Mouse (Mus musculus) lung, embryonic 16.5 days (tissue): ENCODE measurements at regions not wholly inside any gene's neighbourhood (a gene's known extent, or its start where the extent isn't known, plus 50 kb on each side); places are given as distances from the start of the nearest gene placed in this dataset.
A peak's percentile ranks its signal among the peaks of the same experiment; 100 is the strongest.

Experiments
- ATAC-seq: fragments of 200-750 bp; cut with Nextera tagmentation; 2 replicates; pipeline ENCODE4 v1.8.0; 2017; ENCODE audit warnings: low read depth, mild to moderate bottlenecking, moderate library complexity
- H3K27ac ChIP-seq: fragments of 300-500 bp; sonication (generic); 2 replicates; pipeline ENCODE4 v1.5.1; 2014; ENCODE audit warnings: mild to moderate bottlenecking, control low read depth, low read length
- H3K27me3 ChIP-seq: fragments of 300-500 bp; sonication (generic); 2 replicates; pipeline ENCODE4 v1.6.1; 2014; ENCODE audit warnings: low read depth, low read length, mixed read lengths; ENCODE audit not compliant: control insufficient read depth, insufficient read depth
- H3K36me3 ChIP-seq: fragments of 300-500 bp; sonication (generic); 2 replicates; pipeline ENCODE4 v1.6.1; 2014; ENCODE audit warnings: low read length; ENCODE audit not compliant: control insufficient read depth, insufficient read depth
- H3K4me1 ChIP-seq: fragments of 300-500 bp; sonication (generic); replicated peaks from 2 replicates; pipeline ENCODE4 v1.6.1; 2014; ENCODE audit warnings: low read length, mixed read lengths; ENCODE audit not compliant: control insufficient read depth, insufficient read depth
- H3K4me2 ChIP-seq: fragments of 300-500 bp; sonication (generic); 2 replicates; pipeline ENCODE4 v1.6.1; 2014; ENCODE audit warnings: low read depth, low read length, control low read depth
- H3K4me3 ChIP-seq: fragments of 300-500 bp; sonication (generic); 2 replicates; pipeline ENCODE4 v1.5.1; 2014; ENCODE audit warnings: mild to moderate bottlenecking, low read length, control low read depth
- H3K9ac ChIP-seq: fragments of 300-500 bp; sonication (generic); 2 replicates; pipeline ENCODE4 v1.6.1; 2014; ENCODE audit warnings: low read length, control low read depth
- H3K9me3 ChIP-seq: fragments of 300-500 bp; sonication (generic); 2 replicates; pipeline ENCODE4 v1.6.1; 2016; ENCODE audit warnings: low read length; ENCODE audit not compliant: control insufficient read depth
- WGBS: fragments of 180-500 bp; shearing (Covaris S2); extraction: QIAGEN DNeasy Blood & Tissue Kit; methylation state at CpG from one replicate; pipeline ENCODE4 v1.1.7; 2014; 5-methylcytosine and 5-hydroxymethylcytosine counted together

DNA sequence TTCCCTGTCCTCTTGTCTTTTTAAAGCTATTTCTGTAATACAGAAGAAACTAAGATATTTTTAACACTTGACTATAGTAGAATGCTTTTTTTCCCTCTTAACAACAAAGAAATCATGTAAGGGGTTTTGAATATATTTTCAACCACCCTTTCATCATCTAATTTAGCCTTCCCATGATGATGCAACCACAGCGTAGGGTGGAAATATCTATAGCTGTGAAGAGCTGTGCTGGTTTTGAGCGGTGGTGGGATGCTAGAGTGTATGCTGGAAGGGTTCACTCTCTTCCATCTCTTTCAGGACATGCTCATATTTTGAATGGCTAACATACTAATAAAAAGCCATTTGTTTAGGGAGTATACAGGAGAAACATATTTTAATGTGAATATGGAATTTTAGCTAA is 296.4 kb downstream of the Nup35 start:
- Histone ChIP-seq H3K9ac (no peak overlapping the region), H3K27me3 (no peaks in the 10 kb centered on the region), H3K4me1 (no peaks in the 10 kb centered on the region), H3K4me3 (no peak overlapping the region), H3K27ac (no peak overlapping the region), H3K4me2 (no peak overlapping the region), H3K9me3 (no peaks in the 10 kb centered on the region), H3K36me3 (no peaks in the 10 kb centered on the region)
- no peak for ATAC-seq
- WGBS: 95% methylated on average over 2 of the region's 2 CpGs

GRCm38 (mm10) chr2:80945521-80945920 is 328.5 kb downstream of the Nup35 start:
- no peaks in the 10 kb centered on the region for H3K27me3 ChIP-seq
- 82% methylated on average over 3 of the region's 3 CpGs for WGBS
- H3K9ac ChIP-seq: no peak overlapping the region
- no peaks in the 10 kb centered on the region for H3K4me1 ChIP-seq
- no peaks in the 10 kb centered on the region for H3K36me3 ChIP-seq
- no peak overlapping the region for H3K27ac ChIP-seq
- no peak overlapping the region for H3K4me3 ChIP-seq
- no peak for ATAC-seq
- H3K4me2 ChIP-seq: no peak overlapping the region
- no peaks in the 10 kb centered on the region for H3K9me3 ChIP-seq

DNA sequence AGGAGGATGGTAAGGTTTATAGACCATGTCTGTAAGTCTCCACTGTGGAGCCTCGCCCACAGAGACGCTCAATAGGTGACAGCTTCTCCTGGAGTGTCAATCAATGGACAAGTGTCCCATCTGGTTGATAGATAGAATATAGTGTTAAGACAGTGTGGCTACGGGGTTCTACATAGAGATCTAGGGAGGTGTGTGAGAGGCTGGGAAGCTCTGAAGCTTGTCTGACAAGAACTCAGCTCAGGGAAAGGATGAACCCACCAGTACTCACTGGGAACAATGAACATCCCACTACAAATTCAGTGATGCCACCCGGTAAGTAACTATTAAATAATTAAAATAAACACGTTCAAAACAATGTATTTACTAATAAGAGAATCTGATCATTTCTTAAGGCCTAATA is 349.7 kb downstream of the Nup35 start:
- WGBS: 83% methylated on average over 5 of the region's 5 CpGs
- H3K4me3 ChIP-seq: no peak overlapping the region
- H3K9ac ChIP-seq: no peak overlapping the region
- no peak overlapping the region for H3K27ac ChIP-seq
- no peaks in the 10 kb centered on the region; the same call in 1 of the 2 replicates for H3K4me1 ChIP-seq
- no peaks in the 10 kb centered on the region for H3K27me3 ChIP-seq
- ATAC-seq: no peak
- H3K4me2 ChIP-seq: no peak overlapping the region
- H3K36me3 ChIP-seq: no peaks in the 10 kb centered on the region
- no peaks in the 10 kb centered on the region for H3K9me3 ChIP-seq

DNA sequence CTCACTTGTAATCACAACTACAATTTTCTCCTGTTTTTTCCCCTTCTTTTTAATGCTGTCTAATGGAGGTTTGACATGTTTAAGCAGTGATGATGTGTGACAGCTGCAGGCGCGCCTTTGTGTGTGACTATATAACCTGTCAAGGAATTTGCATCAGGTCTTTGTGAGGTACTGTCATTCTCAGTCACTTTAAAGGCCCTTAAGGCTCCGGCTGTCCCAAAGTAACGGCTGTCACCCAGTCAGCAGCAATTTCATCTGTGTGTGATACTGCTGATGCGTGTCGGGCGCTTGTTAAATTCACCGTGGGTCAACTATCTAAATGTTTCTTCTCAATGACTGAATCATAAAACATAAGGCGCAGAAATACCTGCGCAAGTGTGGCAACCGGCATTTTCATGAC is 350.2 kb downstream of the Nup35 start:
- H3K9me3 ChIP-seq: no peaks in the 10 kb centered on the region
- 83% methylated on average over 11 of the region's 11 CpGs for WGBS
- no peaks in the 10 kb centered on the region; the same call in 1 of the 2 replicates for H3K4me1 ChIP-seq
- H3K27ac ChIP-seq: no peak overlapping the region
- H3K36me3 ChIP-seq: no peaks in the 10 kb centered on the region
- no peak overlapping the region for H3K9ac ChIP-seq
- H3K27me3 ChIP-seq: no peaks in the 10 kb centered on the region
- H3K4me2 ChIP-seq: no peak overlapping the region
- no peak overlapping the region for H3K4me3 ChIP-seq
- no peak for ATAC-seq

DNA sequence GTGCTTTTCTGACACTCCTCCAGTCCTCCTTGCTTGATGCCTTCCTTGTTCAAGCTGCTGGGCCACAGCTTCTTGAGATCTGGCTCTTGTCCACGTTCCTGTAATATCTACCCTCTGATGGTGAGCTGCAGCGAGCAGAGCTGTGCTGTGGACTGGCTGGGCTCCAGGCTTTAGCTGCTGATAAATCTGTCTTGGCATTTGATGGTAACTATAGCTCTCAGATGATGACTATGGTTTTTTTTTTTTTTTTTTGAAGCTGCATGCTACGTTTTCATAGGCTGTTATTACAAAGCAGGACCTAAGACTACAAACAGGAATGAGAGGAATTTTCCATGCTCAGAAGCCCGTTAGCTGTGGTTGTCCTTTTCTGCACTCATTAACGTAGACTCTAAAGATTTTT is 352.3 kb downstream of the Nup35 start:
- Histone ChIP-seq H3K36me3 (no peaks in the 10 kb centered on the region), H3K4me1 (no peaks in the 10 kb centered on the region; the same call in 1 of the 2 replicates), H3K27me3 (no peaks in the 10 kb centered on the region), H3K9ac (no peak overlapping the region), H3K4me2 (no peak overlapping the region), H3K4me3 (no peak overlapping the region), H3K9me3 (no peaks in the 10 kb centered on the region), H3K27ac (no peak overlapping the region)
- WGBS: 30% methylated on average over 5 of the region's 5 CpGs
- ATAC-seq: peak; percentile 93

DNA sequence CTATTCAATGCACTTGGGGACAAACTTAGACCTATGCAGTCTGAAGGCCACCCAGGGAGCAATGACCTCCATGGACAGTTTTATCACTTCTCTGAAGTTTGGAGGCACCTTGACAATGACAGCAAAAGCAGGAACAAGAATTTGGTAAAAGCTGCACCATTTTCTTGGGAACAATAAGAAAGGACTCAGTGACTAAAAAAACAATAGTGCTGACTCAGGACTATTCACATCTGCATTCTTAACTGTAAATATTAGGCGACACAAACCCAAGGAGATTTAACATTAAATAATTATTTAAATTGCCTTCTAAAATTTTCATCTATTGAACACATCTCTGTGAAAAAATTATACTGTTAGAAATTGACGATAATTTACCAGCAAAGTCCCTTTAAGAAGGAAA is 356.2 kb downstream of the Nup35 start:
- Histone ChIP-seq H3K27me3 (no peaks in the 10 kb centered on the region), H3K4me1 (no peaks in the 10 kb centered on the region; the same call in 1 of the 2 replicates), H3K36me3 (no peaks in the 10 kb centered on the region), H3K4me2 (no peak overlapping the region), H3K9me3 (no peaks in the 10 kb centered on the region; the same call in 1 of the 2 replicates), H3K9ac (no peak overlapping the region), H3K4me3 (no peak overlapping the region), H3K27ac (no peak overlapping the region)
- 81% methylated on average over 2 of the region's 2 CpGs for WGBS
- ATAC-seq: no peak

DNA sequence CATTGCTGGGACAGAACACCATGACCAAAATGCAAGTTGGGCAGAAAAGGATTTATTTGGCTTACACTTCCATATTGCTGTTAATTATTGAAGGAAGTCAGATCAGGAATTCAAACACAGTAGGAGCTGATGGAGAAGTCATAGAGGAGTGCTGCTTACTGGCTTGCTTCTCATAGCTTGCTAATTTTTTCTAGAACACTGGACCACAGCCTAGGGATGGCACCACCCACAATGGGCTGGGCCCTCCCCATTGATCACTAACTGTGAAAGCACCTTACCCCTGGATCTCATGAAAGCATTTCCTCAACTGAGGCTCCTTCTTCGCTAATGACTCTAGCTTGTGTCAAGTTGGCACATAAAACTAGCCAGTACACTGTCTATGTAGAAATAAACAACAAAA is 381.3 kb downstream of the Nup35 start:
- Histone ChIP-seq H3K4me2 (no peak overlapping the region), H3K9ac (no peak overlapping the region), H3K4me1 (no peaks in the 10 kb centered on the region), H3K36me3 (no peaks in the 10 kb centered on the region), H3K27me3 (no peaks in the 10 kb centered on the region), H3K4me3 (no peak overlapping the region), H3K27ac (no peak overlapping the region), H3K9me3 (no peaks in the 10 kb centered on the region)
- ATAC-seq: no peak
- WGBS: 81% methylated on average over 1 of the region's 1 CpGs

DNA sequence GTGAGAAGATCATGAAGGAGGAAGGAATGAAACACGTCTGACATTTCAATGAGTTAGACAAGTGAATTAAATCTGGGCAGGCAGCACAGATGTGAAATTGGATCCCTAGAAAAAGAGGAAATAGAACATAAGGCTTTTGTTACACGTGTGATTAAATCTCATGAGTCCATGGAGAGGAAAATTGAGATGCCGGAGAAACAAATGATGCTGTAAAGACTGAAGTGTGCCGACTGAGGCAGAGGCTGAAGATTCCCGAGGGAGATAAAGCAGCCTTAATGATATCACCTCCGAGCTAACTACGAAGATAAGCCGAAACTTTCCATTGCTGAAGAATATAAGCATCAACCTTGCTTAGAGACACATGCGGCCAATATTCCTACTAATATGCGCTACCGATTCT is 390.0 kb downstream of the Nup35 start:
- Histone ChIP-seq H3K4me1 (no peaks in the 10 kb centered on the region), H3K4me2 (no peak overlapping the region), H3K9me3 (no peaks in the 10 kb centered on the region; the same call in 1 of the 2 replicates), H3K4me3 (no peak overlapping the region), H3K27me3 (no peaks in the 10 kb centered on the region), H3K27ac (no peak overlapping the region), H3K9ac (no peak overlapping the region), H3K36me3 (no peaks in the 10 kb centered on the region)
- 82% methylated on average over 11 of the region's 11 CpGs for WGBS
- no peak for ATAC-seq

GRCm38 (mm10) chr2:81023620-81024019 is 406.6 kb downstream of the Nup35 start:
- ATAC-seq: no peak
- 66% methylated on average over 3 of the region's 3 CpGs for WGBS
- Histone ChIP-seq H3K27ac (no peak overlapping the region), H3K4me1 (no peaks in the 10 kb centered on the region), H3K4me2 (no peak overlapping the region), H3K27me3 (no peaks in the 10 kb centered on the region), H3K4me3 (no peak overlapping the region), H3K9me3 (no peaks in the 10 kb centered on the region), H3K9ac (no peak overlapping the region), H3K36me3 (no peaks in the 10 kb centered on the region)
